Mouse (Mus musculus): ENCODE results near the gene Tbcel. TPM values are rescaled to one million over a fixed set of nuclear protein-coding genes. Genes with fewer than 3 reads are reported as not detected.

Tbcel gene
- total and polyA plus RNA-seq, 3 experiments: 13.8 to 39.8 (median 20.4) TPM

- Histone ChIP-seq H3K9me3 (replicated peaks; ENCODE audit: insufficient read depth, low read length) (no peaks in the 10 kb centered on the region), H3K4me3 (ENCODE audit: control insufficient read depth in 1 of 2, insufficient read depth in 1 of 2, low read depth in 2 of 2, low read length in 2 of 2) (no peak overlapping the region), H3K27me3 (ENCODE audit: control insufficient read depth in 1 of 2, insufficient read depth in 2 of 2, low read length in 2 of 2) (no peaks in the 10 kb centered on the region), H3K27ac (ENCODE audit: control insufficient read depth, low read depth, low read length) (no peak overlapping the region), H3K79me2 (ENCODE audit: control insufficient read depth, insufficient read depth, low read length, poor library complexity) (peaks cover 41% of the 10 kb centered on the region), H3K36me3 (ENCODE audit: control insufficient read depth in 1 of 2, insufficient read depth in 2 of 2, low read length in 2 of 2) (peaks cover 8 to 20% of the 10 kb centered on the region in 2 experiments), H3K9ac (ENCODE audit: control insufficient read depth, low read depth, low read length, poor library complexity, severe bottlenecking) (no peak overlapping the region), H3K4me1 (ENCODE audit: control insufficient read depth in 1 of 2, insufficient read depth in 2 of 2, low read length in 2 of 2) (peaks cover 0 to 8% of the 10 kb centered on the region in 2 experiments; a peak in 2 of 4 replicates)
- no peak for TF ChIP-seq USF2 (IDR thresholded peaks at IDR 0.05; ENCODE audit: borderline replicate concordance in 1 of 2, insufficient read depth in 1 of 2, low read depth in 1 of 2, low read length in 2 of 2)
- TF ChIP-seq MAX (IDR thresholded peaks at IDR 0.05; ENCODE audit: low read length): no peak
- TF ChIP-seq CTCF (IDR thresholded peaks at IDR 0.05 in 2 of 3, conservative IDR thresholded peaks at IDR 0.05 in 1 of 3; ENCODE audit: control insufficient read depth in 1 of 3, insufficient read depth in 1 of 3, low read depth in 2 of 3, low read length in 3 of 3, poor library complexity in 1 of 3, severe bottlenecking in 1 of 3): no peak
- TF ChIP-seq POLR2A (IDR thresholded peaks at IDR 0.05; ENCODE audit: control insufficient read depth in 1 of 2, insufficient read depth in 1 of 2, low read depth in 1 of 2, low read length in 2 of 2, poor library complexity in 1 of 2): no peak
- no peak for TF ChIP-seq MEF2A (IDR thresholded peaks at IDR 0.05; ENCODE audit: extremely low read depth, insufficient replicate concordance, low read depth, low read length, poor library complexity, severe bottlenecking)
- TF ChIP-seq JUND (IDR thresholded peaks at IDR 0.05; ENCODE audit: low read depth, low read length): no peak
- TF ChIP-seq NELFE (IDR thresholded peaks at IDR 0.05; ENCODE audit: low read depth, low read length): no peak
- no peak for DNase-seq (ENCODE audit: low read depth, low spot score)
Measured at GRCm38 (mm10) chr9:42454364-42454763, 53.2 kb downstream of the Tbcel start.

GRCm38 (mm10) chr9:42449043-42449442, 58.6 kb downstream of the Tbcel start:
- H3K36me3 ChIP-seq (ENCODE audit: control insufficient read depth in 1 of 2, insufficient read depth in 2 of 2, low read length in 2 of 2): peaks cover 0 to 32% of the 10 kb centered on the region in 2 experiments; a peak in 2 of 4 replicates
- no peaks in the 10 kb centered on the region for H3K4me1 ChIP-seq (ENCODE audit: control insufficient read depth in 1 of 2, insufficient read depth in 2 of 2, low read length in 2 of 2)
- DNase-seq (ENCODE audit: low read depth, low spot score): no peak
- no peaks in the 10 kb centered on the region for H3K9me3 ChIP-seq (replicated peaks; ENCODE audit: insufficient read depth, low read length)
- no peak overlapping the region for H3K4me3 ChIP-seq (ENCODE audit: control insufficient read depth in 1 of 2, insufficient read depth in 1 of 2, low read depth in 2 of 2, low read length in 2 of 2)
- H3K27me3 ChIP-seq (ENCODE audit: control insufficient read depth in 1 of 2, insufficient read depth in 2 of 2, low read length in 2 of 2): no peaks in the 10 kb centered on the region
- no peak overlapping the region for H3K9ac ChIP-seq (ENCODE audit: control insufficient read depth, low read depth, low read length, poor library complexity, severe bottlenecking)
- TF ChIP-seq BHLHE40 (IDR thresholded peaks at IDR 0.05; ENCODE audit: borderline replicate concordance, low read depth, low read length): no peak
- TF ChIP-seq GATA1 (IDR thresholded peaks at IDR 0.05; ENCODE audit: low read depth, low read length): no peak
- no peak for TF ChIP-seq MYC (IDR thresholded peaks at IDR 0.05; ENCODE audit: low read depth, low read length)
- no peak for TF ChIP-seq SIN3A (IDR thresholded peaks at IDR 0.05; ENCODE audit: low read length)
- TF ChIP-seq MYB (IDR thresholded peaks at IDR 0.05; ENCODE audit: low read depth, low read length): no peak
- TF ChIP-seq POLR2A (IDR thresholded peaks at IDR 0.05; ENCODE audit: control insufficient read depth in 1 of 2, insufficient read depth in 1 of 2, low read depth in 1 of 2, low read length in 2 of 2, poor library complexity in 1 of 2): no peak
- no peak for TF ChIP-seq MAZ (IDR thresholded peaks at IDR 0.05; ENCODE audit: low read depth, low read length)
- no peak for TF ChIP-seq SMC3 (IDR thresholded peaks at IDR 0.05; ENCODE audit: low read depth, low read length)
- peaks cover 6% of the 10 kb centered on the region; the same call in 1 of the 2 replicates for H3K79me2 ChIP-seq (ENCODE audit: control insufficient read depth, insufficient read depth, low read length, poor library complexity)
- no peak overlapping the region for H3K27ac ChIP-seq (ENCODE audit: control insufficient read depth, low read depth, low read length)

- TF ChIP-seq JUND (IDR thresholded peaks at IDR 0.05; ENCODE audit: low read depth, low read length) (no peak), POLR2AphosphoS5 (IDR thresholded peaks at IDR 0.05; ENCODE audit: borderline replicate concordance, low read depth, low read length) (no peak), CHD2 (IDR thresholded peaks at IDR 0.05; ENCODE audit: low read length) (no peak), GABPA (IDR thresholded peaks at IDR 0.05; ENCODE audit: low read depth, low read length) (no peak), TBP (IDR thresholded peaks at IDR 0.05; ENCODE audit: low read depth, low read length) (no peak), EP300 (IDR thresholded peaks at IDR 0.05; ENCODE audit: low read depth in 1 of 2, low read length in 2 of 2) (no peak), MAFK (IDR thresholded peaks at IDR 0.05; ENCODE audit: borderline replicate concordance, low read depth, low read length) (no peak), BHLHE40 (IDR thresholded peaks at IDR 0.05; ENCODE audit: borderline replicate concordance, low read depth, low read length) (no peak), ZC3H11A (IDR thresholded peaks at IDR 0.05; ENCODE audit: low read depth, low read length) (no peak)
- H3K36me3 ChIP-seq (ENCODE audit: control insufficient read depth in 1 of 2, insufficient read depth in 2 of 2, low read length in 2 of 2): peaks cover 0 to 43% of the 10 kb centered on the region in 2 experiments; a peak in 2 of 4 replicates
Measured at GRCm38 (mm10) chr9:42442100-42442499, 65.5 kb downstream of the Tbcel start.

More at GRCm38 (mm10) chr9:42442100-42442499, 65.5 kb downstream of the Tbcel start:
- Histone ChIP-seq H3K4me3 (ENCODE audit: control insufficient read depth in 1 of 2, insufficient read depth in 1 of 2, low read depth in 2 of 2, low read length in 2 of 2) (no peak overlapping the region), H3K4me1 (ENCODE audit: control insufficient read depth in 1 of 2, insufficient read depth in 2 of 2, low read length in 2 of 2) (no peaks in the 10 kb centered on the region), H3K9me3 (replicated peaks; ENCODE audit: insufficient read depth, low read length) (no peaks in the 10 kb centered on the region), H3K79me2 (ENCODE audit: control insufficient read depth, insufficient read depth, low read length, poor library complexity) (no peaks in the 10 kb centered on the region), H3K27ac (ENCODE audit: control insufficient read depth, low read depth, low read length) (no peak overlapping the region), H3K9ac (ENCODE audit: control insufficient read depth, low read depth, low read length, poor library complexity, severe bottlenecking) (no peak overlapping the region), H3K27me3 (ENCODE audit: control insufficient read depth in 1 of 2, insufficient read depth in 2 of 2, low read length in 2 of 2) (no peaks in the 10 kb centered on the region)
- no peak for DNase-seq (ENCODE audit: low read depth, low spot score)

Data from MEL (cell line).